Mouse (Mus musculus): ENCODE results near the gene Oaz1. TPM values are rescaled to one million over a fixed set of nuclear protein-coding genes. Genes with fewer than 3 reads are reported as not detected.
"Not testable (repeated sequence)": the region's sequence is repeated elsewhere in the genome, so short reads cannot be mapped to it uniquely, and the experiment has no call there.

Oaz1 gene
- polyA plus RNA-seq, 1 experiment from 2014 or later, result 1,425 TPM

DNA sequence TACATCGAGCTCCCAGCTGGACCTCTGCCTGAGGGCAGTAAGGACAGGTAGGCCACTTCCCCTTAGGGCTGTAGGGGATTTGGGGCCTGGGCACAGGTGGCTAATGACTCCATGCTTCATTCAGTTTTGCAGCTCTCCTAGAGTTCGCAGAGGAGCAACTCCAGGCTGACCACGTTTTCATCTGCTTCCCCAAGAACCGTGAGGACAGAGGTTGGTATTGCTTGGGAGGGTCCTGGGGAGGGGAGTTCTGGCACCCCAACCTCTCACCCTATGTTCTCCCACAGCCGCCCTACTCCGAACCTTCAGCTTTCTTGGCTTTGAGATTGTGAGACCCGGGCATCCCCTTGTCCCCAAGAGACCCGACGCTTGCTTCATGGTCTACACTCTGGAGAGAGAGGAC lies 2.1 kb downstream of the Oaz1 start:
- Histone ChIP-seq H3K4me3 (replicated peaks) (peak overlapping the region; percentile 86), H3K36me3 (peaks cover 25% of the 10 kb centered on the region), H3K4me1 (replicated peaks) (peaks cover 48% of the 10 kb centered on the region), H3K4me2 (replicated peaks) (peak overlapping the region; percentile 100), H3K9ac (replicated peaks) (0 out of 2 replicates have a peak overlapping the region, but pooled peaks have one; percentile 92)
- H3K9me3 ChIP-seq, ATAC-seq, H3K27ac ChIP-seq, H3K27me3 ChIP-seq: not testable (repeated sequence)
- WGBS, result 84% methylated on average over 8 of the region's 9 CpGs

DNA sequence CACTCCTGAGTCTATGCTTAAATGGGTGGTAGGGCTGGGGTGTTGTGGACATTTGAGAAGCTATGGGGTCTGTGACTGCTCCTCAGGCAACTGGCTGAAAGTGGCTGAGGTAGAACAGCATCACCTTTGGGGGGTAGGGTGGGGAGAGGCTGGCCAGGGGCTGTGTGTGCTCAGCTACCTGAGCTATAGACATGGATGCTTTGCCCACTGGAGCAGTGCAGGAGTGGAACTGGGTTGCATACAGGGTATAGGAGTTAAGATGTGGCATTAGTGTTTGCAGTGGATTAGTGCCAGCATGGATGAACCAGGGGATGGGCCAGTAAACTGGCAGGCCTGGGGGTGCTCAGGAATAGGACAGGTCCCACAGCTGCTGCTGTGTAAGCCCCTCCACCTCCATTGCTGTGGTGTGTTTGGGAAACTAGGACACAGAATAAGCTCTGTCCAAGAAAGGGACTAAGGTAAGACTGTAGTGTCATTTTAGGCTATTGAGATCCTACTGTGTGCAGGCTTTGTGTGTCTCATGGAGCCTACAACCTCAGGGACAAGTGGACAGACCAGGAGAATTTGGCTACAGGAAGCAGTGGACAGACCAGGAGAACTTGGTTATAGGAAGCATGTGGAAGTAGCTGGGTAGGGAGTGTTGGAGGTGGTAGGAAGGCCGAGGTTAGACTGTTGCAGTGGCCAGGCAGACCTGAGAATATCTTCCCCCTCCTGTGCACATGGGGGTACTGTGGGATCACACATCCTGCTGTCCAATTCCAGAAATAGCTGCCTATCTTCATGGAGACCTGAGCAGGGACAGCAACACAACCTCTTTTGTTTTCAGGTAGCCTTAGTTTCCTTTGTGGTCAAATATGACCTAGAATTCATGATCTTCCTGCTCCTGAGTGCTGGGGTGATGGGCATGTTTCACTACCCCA lies 3.2 kb downstream of the Oaz1 start:
- Histone ChIP-seq H3K4me3 (replicated peaks) (no peak overlapping the region), H3K9ac (replicated peaks) (0 out of 2 replicates have a peak overlapping the region, but pooled peaks have one; percentile 21), H3K4me1 (replicated peaks) (peaks cover 48% of the 10 kb centered on the region), H3K36me3 (peaks cover 25% of the 10 kb centered on the region), H3K4me2 (replicated peaks) (0 out of 2 replicates have a peak overlapping the region, but pooled peaks have one; percentile 2), H3K27ac (no peak overlapping the region), H3K9me3 (no peaks in the 10 kb centered on the region), H3K27me3 (peaks cover 17% of the 10 kb centered on the region)
- no peak for ATAC-seq
- 74% methylated on average over 1 of the region's 1 CpGs for whole genome bisulfite sequencing

DNA sequence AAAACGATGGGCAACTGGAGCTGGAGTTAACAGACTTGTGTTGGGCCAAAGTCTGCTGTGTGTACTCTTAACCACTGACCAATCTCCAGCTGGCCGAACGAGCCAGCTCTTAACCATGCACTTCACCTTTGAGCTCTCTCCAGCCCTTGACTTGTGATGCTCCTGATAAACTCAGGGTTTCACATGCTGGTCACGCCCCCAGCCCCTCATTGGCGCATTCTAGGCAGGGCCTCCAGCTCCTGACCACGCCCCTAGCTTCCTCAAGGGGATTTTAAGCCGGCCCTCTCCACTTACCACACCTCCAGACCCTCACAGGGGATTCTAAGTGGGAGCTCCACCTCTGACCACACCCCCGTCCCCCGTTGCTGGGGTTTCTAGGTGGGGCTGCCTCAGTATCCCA lies 4.7 kb downstream of the Oaz1 start:
- Histone ChIP-seq H3K4me3 (replicated peaks) (no peak overlapping the region), H3K9ac (replicated peaks) (no peak overlapping the region), H3K27ac (0 out of 2 replicates have a peak overlapping the region, but pooled peaks have one; percentile 14), H3K36me3 (peaks cover 25% of the 10 kb centered on the region), H3K9me3 (no peaks in the 10 kb centered on the region), H3K4me1 (replicated peaks) (peaks cover 58% of the 10 kb centered on the region), H3K27me3 (peaks cover 32% of the 10 kb centered on the region), H3K4me2 (replicated peaks) (no peak overlapping the region)
- no peak for ATAC-seq
- WGBS, result 3% methylated on average over 9 of the region's 9 CpGs

DNA sequence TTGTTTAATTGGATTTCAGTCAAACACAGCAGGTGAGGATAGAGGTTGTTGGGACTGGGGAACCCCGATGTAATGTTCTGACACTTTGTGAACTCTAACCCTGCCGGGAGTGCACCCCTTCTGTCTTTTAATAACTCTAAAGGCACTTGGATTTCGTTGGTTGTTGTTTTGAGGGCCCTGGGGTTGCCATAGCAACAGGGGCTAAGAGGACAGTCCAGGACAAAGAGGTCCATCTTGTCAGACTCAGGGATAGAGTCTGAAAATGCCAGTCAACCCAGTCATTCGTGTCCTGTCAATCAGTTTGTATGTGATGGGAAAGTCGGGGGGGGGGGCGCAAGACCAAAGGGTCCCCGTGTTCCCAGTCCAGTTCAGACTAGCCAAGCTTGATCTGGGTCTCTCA lies 6.4 kb downstream of the Oaz1 start:
- no peak overlapping the region for H3K9ac ChIP-seq (replicated peaks)
- no peak overlapping the region for H3K4me2 ChIP-seq (replicated peaks)
- H3K27ac ChIP-seq, result no peak overlapping the region
- H3K9me3 ChIP-seq, result no peaks in the 10 kb centered on the region
- no peak overlapping the region for H3K4me3 ChIP-seq (replicated peaks)
- no peak for ATAC-seq
- peaks cover 25% of the 10 kb centered on the region for H3K36me3 ChIP-seq
- WGBS, result 30% methylated on average over 7 of the region's 7 CpGs
- peaks cover 54% of the 10 kb centered on the region for H3K4me1 ChIP-seq (replicated peaks)
- peaks cover 42% of the 10 kb centered on the region for H3K27me3 ChIP-seq

DNA sequence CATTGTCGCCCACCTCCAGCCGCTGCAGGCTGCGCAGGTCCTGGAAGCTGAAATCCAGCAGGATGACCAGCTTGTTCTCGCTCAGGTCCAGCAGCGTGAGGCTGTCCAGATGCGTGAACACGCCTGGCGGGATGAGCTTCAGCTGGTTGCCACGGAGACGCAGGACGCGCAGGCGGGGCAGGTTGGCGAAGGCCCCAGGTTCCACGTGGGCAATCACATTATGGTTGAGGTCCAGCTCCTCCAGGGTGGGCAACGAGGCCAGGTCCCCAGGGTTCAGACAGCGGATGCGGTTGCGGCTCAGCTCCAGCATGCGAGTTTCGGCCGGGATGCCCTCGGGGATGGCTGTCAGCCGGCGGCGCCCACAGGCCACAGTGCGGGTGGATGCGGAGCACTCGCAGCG lies 9.2 kb downstream of the Oaz1 start:
- peak; percentile 31; the same call in 1 of the 2 replicates for ATAC-seq
- peaks cover 38% of the 10 kb centered on the region for H3K4me1 ChIP-seq (replicated peaks)
- no peaks in the 10 kb centered on the region for H3K9me3 ChIP-seq
- H3K36me3 ChIP-seq, result peaks cover 4% of the 10 kb centered on the region; the same call in 1 of the 2 replicates
- H3K4me3 ChIP-seq (replicated peaks), result 0 out of 2 replicates have a peak overlapping the region, but pooled peaks have one; percentile 1
- H3K27me3 ChIP-seq, result peaks cover 42% of the 10 kb centered on the region
- H3K9ac ChIP-seq (replicated peaks), result peak overlapping the region; percentile 32
- peak overlapping the region; percentile 1; the same call in 1 of the 2 replicates for H3K4me2 ChIP-seq (replicated peaks)
- 51% methylated on average over 30 of the region's 30 CpGs for WGBS
- H3K27ac ChIP-seq, result no peak overlapping the region

DNA sequence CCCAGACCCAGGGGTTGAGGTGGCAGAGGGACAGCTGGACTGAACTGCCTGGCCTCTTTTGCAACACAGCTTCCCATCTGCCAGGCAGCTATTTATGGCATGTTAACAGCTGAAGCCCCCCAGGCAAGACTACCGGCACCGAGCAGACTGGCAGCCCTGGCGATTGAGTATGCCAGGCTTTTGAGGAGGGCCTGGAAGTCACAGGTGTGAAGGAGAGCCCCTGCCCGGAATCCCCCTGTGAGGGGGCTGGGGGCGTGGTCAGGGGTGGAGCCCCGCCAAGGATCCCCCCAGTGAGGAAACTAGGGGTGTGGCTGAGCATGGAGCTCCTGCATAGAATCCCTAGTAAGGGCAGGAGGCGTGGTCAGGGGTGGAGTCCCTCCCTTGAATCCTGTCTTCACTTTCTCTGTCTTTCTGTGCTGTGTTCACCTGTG lies 10.5 kb downstream of the Oaz1 start:
- peaks cover 29% of the 10 kb centered on the region for H3K4me1 ChIP-seq (replicated peaks)
- peaks cover 51% of the 10 kb centered on the region for H3K27me3 ChIP-seq
- 53% methylated on average over 7 of the region's 7 CpGs for WGBS
- no peak overlapping the region for H3K4me3 ChIP-seq (replicated peaks)
- no peak for ATAC-seq
- H3K9ac ChIP-seq (replicated peaks), result no peak overlapping the region
- H3K9me3 ChIP-seq, result no peaks in the 10 kb centered on the region
- H3K36me3 ChIP-seq, result no peaks in the 10 kb centered on the region
- H3K4me2 ChIP-seq (replicated peaks), result no peak overlapping the region
- no peak overlapping the region for H3K27ac ChIP-seq

DNA sequence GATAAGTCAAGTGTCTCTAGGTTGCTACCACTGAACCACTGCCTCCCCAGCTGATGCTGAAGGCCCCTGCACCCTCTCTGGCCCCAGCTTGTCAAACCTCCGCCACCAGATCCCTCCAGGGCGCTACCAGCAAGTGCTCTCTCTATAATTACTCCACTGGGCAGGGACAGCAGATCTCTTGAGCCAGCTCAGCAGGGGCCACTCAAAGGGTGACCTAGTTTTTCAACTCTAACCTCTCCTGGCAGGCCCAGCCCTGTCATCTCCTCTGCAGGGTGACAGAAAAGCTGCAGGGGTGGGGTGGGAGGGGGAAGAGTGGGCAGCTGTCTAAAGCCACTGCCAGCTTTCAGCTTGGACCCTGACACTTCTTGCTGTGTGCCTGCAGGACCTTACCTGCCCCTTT lies 11.4 kb downstream of the Oaz1 start:
- no peak overlapping the region for H3K9ac ChIP-seq (replicated peaks)
- H3K9me3 ChIP-seq, result no peaks in the 10 kb centered on the region
- no peak for ATAC-seq
- WGBS, result 21% methylated on average over 2 of the region's 2 CpGs
- no peak overlapping the region for H3K4me3 ChIP-seq (replicated peaks)
- peaks cover 22% of the 10 kb centered on the region for H3K4me1 ChIP-seq (replicated peaks)
- no peak overlapping the region for H3K4me2 ChIP-seq (replicated peaks)
- H3K27me3 ChIP-seq, result peaks cover 59% of the 10 kb centered on the region
- H3K36me3 ChIP-seq, result no peaks in the 10 kb centered on the region
- no peak overlapping the region for H3K27ac ChIP-seq

DNA sequence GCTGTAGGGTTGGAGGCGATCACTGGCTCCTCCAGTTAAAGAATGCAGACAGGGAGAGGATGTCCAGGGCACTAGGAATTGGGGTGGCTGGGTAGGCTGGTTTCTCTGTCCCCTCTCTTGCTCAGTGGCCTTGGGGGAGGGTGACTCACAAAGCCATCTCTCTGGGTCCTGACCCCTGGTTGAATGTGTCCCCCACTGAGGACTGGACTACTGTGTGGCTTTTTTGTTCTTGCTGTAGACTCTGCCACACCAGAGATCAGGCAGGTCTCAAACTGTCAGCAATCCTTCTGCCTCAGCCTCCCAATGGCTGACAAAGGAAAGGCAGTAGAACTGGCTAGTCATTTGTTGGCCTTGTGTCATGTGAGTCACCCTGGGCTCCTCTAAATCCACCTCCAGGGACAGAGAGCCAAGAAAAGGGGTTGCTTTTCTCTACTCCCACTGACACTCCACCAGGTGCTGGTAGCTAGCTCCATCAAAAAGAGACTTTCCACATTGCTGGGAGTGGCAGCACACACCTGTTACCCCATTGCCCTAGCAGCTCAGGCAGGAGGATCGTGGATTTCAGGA lies 12.0 kb downstream of the Oaz1 start:
- H3K9ac ChIP-seq (replicated peaks), result no peak overlapping the region
- H3K36me3 ChIP-seq, result no peaks in the 10 kb centered on the region
- H3K4me3 ChIP-seq (replicated peaks), result no peak overlapping the region
- ATAC-seq, result no peak
- H3K27me3 ChIP-seq, result peaks cover 61% of the 10 kb centered on the region
- H3K9me3 ChIP-seq, result no peaks in the 10 kb centered on the region
- peaks cover 21% of the 10 kb centered on the region for H3K4me1 ChIP-seq (replicated peaks)
- no peak overlapping the region for H3K4me2 ChIP-seq (replicated peaks)
- H3K27ac ChIP-seq, result no peak overlapping the region
- 68% methylated on average over 2 of the region's 2 CpGs for WGBS

DNA sequence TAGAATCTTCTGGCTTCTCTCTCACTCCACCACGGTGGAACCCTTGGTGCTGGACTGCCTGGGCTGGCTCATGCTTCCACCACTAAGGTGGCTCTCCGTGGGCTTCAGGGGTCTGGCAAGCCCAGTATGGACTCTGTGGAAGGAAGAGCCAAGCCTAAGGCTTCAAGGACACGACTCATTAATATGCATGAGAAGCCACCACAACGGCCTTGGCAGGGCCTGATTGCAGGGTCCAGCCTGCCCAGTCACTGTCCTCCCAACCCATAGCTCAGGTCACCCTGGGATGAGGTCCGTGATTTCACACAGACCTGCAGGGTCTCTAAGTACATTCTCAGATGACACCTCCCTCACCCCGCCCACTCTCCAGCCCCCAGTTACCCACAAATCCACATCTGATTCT lies 13.4 kb downstream of the Oaz1 start:
- 60% methylated on average over 6 of the region's 6 CpGs for WGBS
- Histone ChIP-seq H3K36me3 (no peaks in the 10 kb centered on the region), H3K4me1 (replicated peaks) (peaks cover 31% of the 10 kb centered on the region), H3K4me3 (replicated peaks) (no peak overlapping the region), H3K27me3 (peaks cover 61% of the 10 kb centered on the region), H3K9me3 (no peaks in the 10 kb centered on the region), H3K9ac (replicated peaks) (no peak overlapping the region), H3K27ac (no peak overlapping the region), H3K4me2 (replicated peaks) (no peak overlapping the region)
- ATAC-seq, result no peak

DNA sequence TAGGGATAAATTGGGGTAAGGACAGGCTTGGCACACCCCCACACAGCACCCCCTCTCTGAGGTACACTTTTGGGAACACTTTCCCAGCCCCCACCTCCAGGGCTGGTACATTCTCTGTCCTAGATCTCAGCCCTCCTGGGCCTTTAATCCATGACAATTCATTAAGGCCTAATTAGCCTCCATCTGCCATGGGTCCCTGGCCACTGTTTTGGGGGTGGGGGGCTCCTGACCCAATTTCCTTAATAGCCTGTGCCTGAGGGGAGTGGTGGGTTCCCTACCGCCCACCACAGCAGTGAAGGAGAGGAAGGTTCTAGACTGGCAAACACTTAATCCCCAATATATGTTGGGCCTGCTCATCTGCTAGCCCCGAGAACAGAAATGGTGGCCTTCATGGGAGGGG lies 15.2 kb downstream of the Oaz1 start:
- Histone ChIP-seq H3K36me3 (no peaks in the 10 kb centered on the region), H3K9me3 (no peaks in the 10 kb centered on the region), H3K9ac (replicated peaks) (no peak overlapping the region), H3K4me3 (replicated peaks) (no peak overlapping the region), H3K27me3 (peaks cover 57% of the 10 kb centered on the region), H3K4me2 (replicated peaks) (no peak overlapping the region), H3K27ac (no peak overlapping the region), H3K4me1 (replicated peaks) (peaks cover 21% of the 10 kb centered on the region)
- WGBS, result 88% methylated on average over 2 of the region's 2 CpGs
- no peak for ATAC-seq

DNA sequence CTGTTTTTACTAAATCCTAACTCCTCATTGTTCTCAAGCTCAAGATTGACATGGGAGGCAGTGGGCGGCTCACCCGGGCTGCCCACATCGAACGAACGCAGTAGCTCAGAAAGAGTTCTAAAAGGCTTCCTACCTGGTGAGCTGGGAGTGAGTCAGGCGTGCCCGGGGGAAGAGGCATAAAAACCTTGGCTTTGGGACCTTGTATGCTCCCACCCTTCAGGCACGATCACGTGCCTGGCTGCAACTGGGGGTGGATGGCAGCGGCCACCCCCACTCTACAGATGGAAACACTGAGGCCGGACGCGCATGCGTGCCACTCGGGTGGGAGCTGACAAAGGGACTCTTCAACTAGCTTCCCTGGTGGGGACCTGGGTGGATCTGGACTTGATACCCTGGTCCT lies 15.9 kb downstream of the Oaz1 start:
- H3K4me1 ChIP-seq (replicated peaks), result peaks cover 21% of the 10 kb centered on the region
- peaks cover 53% of the 10 kb centered on the region for H3K27me3 ChIP-seq
- H3K4me2 ChIP-seq (replicated peaks), result no peak overlapping the region
- H3K9ac ChIP-seq (replicated peaks), result no peak overlapping the region
- no peaks in the 10 kb centered on the region for H3K36me3 ChIP-seq
- H3K27ac ChIP-seq, result no peak overlapping the region
- H3K9me3 ChIP-seq, result no peaks in the 10 kb centered on the region
- WGBS, result 83% methylated on average over 15 of the region's 15 CpGs
- no peak for ATAC-seq
- H3K4me3 ChIP-seq (replicated peaks), result no peak overlapping the region

All from midbrain, embryonic 13.5 days (tissue).